ENCODE assay signal across 34 mouse cellular contexts in the genomic region with DNA sequence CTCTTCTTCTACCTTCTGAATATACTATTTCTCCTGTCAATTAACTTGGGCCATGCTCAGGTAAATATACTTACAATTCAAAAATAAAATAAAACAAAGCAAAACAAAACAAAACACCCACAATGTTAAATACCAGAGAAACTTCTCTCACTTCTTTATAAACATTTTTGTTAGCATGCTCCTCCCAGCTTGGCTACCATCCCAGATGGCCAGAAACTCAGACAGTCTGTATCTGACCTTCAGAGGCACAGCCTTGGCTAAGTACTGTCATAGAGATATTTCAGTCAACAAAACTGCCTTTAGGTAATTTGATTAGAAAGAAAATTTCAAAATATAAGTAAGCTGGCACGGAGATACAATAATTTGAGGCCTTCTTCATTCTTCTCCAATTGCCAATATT.
A peak's percentile ranks its signal among the peaks of the same experiment; 100 is the strongest.
DNase-seq lines count a peak whose midpoint lies in the region; ATAC-seq lines count a peak whose summit lies in the region.
"Had no signal": no experiment of that assay in that cellular context is flagged by ENCODE, and none has a peak within 500 bp of the region (broad histone marks: within the 10 kb centered on the region; RNA-seq: fewer than 3 reads in every experiment).

No protein-coding gene starts in this region.

- H3K36me3 ChIP-seq in midbrain, embryonic 13.5 days: no peaks in the 10 kb centered on the region
- H3K36me3 ChIP-seq: embryonic facial prominence, embryonic 13.5 days; forebrain, embryonic 12.5 days; heart, embryonic 12.5 days; limb, embryonic 10.5 days; limb, embryonic 15.5 days; liver, embryonic 13.5 days; midbrain, embryonic 12.5 days had no signal

- peak; percentile 25 for DNase-seq in kidney, postnatal 10 days
- DNase-seq in kidney, postnatal 14 days: no peak
- peak; percentile 55 for DNase-seq in ovary, postnatal 36 days (ENCODE audit: low spot score)
- DNase-seq in ovary, postnatal 10 days (ENCODE audit: low spot score): no peak
- peak; percentile 80 for DNase-seq in adrenal gland, postnatal 14 days
- DNase-seq in testis, postnatal 14 days (ENCODE audit: low spot score): peak; percentile 14
- no peak for DNase-seq in B cell, adult 2 months
- DNase-seq: cerebellum, adult 11-12 months; cerebellum, postnatal 10 days; forebrain, postnatal 0 days; heart, adult 2 months; heart, postnatal 4 days; kidney, adult 18-20 months; kidney, postnatal 25 days; liver, embryonic 13.5 days; lung, adult 2 months; lung, postnatal 14 days; right cerebral cortex, adult 18-20 months; spleen, adult 18-20 months; thymus, adult 2 months; thymus, postnatal 36 days had no signal

- no peaks in the 10 kb centered on the region for H3K27me3 ChIP-seq in midbrain, embryonic 13.5 days
- H3K27me3 ChIP-seq: CH12.LX; embryonic facial prominence, embryonic 13.5 days; forebrain, embryonic 12.5 days; heart, embryonic 12.5 days; limb, embryonic 15.5 days; liver, embryonic 13.5 days; megakaryocyte, embryonic 14.5 days; midbrain, embryonic 12.5 days; neural tube, embryonic 13.5 days had no signal

- H3K4me1 ChIP-seq in midbrain, embryonic 13.5 days (replicated peaks): no peaks in the 10 kb centered on the region
- H3K4me1 ChIP-seq: embryonic facial prominence, embryonic 13.5 days; forebrain, embryonic 12.5 days; heart, embryonic 12.5 days; limb, embryonic 10.5 days; limb, embryonic 15.5 days; liver, embryonic 13.5 days; megakaryocyte, embryonic 14.5 days; midbrain, embryonic 12.5 days had no signal

- H3K9me3 ChIP-seq in midbrain, embryonic 13.5 days: no peaks in the 10 kb centered on the region
- H3K9me3 ChIP-seq: embryonic facial prominence, embryonic 13.5 days; forebrain, embryonic 12.5 days; heart, embryonic 12.5 days; limb, embryonic 10.5 days; limb, embryonic 15.5 days; liver, embryonic 13.5 days; neural tube, embryonic 13.5 days had no signal

- no peak for ATAC-seq in midbrain, embryonic 13.5 days
- ATAC-seq: activated CD4-positive, CD25-positive, alpha-beta regulatory T cell, adult 4 months; forebrain, postnatal 0 days had no signal

- no peak overlapping the region for H3K4me3 ChIP-seq in midbrain, embryonic 13.5 days (replicated peaks)
- H3K4me3 ChIP-seq: embryonic facial prominence, embryonic 13.5 days; forebrain, embryonic 12.5 days; heart, adult 2 months; heart, embryonic 12.5 days; layer of hippocampus, adult 2 months; limb, embryonic 10.5 days; limb, embryonic 15.5 days; liver, embryonic 13.5 days; megakaryocyte, embryonic 14.5 days; midbrain, embryonic 12.5 days; neural tube, embryonic 13.5 days had no signal

- WGBS in midbrain, embryonic 13.5 days: 79% methylated on average over 1 of the region's 1 CpGs

- no peak overlapping the region for H3K4me2 ChIP-seq in midbrain, embryonic 13.5 days (replicated peaks)
- H3K4me2 ChIP-seq: embryonic facial prominence, embryonic 13.5 days; forebrain, embryonic 12.5 days; heart, embryonic 12.5 days; hindbrain, embryonic 14.5 days; limb, embryonic 15.5 days; liver, embryonic 13.5 days; midbrain, embryonic 12.5 days; neural tube, embryonic 13.5 days had no signal

- H3K27ac ChIP-seq in midbrain, embryonic 13.5 days: no peak overlapping the region
- H3K27ac ChIP-seq: embryonic facial prominence, embryonic 13.5 days; forebrain, embryonic 12.5 days; heart, adult 2 months; hindbrain, embryonic 14.5 days; layer of hippocampus, adult 2 months; limb, embryonic 10.5 days; limb, embryonic 15.5 days; liver, embryonic 13.5 days; midbrain, embryonic 12.5 days; neural tube, embryonic 13.5 days had no signal

- H3K9ac ChIP-seq in midbrain, embryonic 13.5 days (replicated peaks): no peak overlapping the region
- H3K9ac ChIP-seq: embryonic facial prominence, embryonic 13.5 days; forebrain, embryonic 12.5 days; forebrain, postnatal 0 days; heart, embryonic 12.5 days; hindbrain, embryonic 14.5 days; limb, embryonic 15.5 days; liver, embryonic 13.5 days; midbrain, embryonic 12.5 days; neural tube, embryonic 13.5 days had no signal

Comparison
In these comparisons a context has a peak if more than half of its experiments do, and no peak if none do; other contexts are left out.
1. DNase-seq: peak in kidney, postnatal 10 days (single experiment), ovary, postnatal 36 days (single experiment), adrenal gland, postnatal 14 days (single experiment) and testis, postnatal 14 days (single experiment); none in kidney, postnatal 14 days (single experiment), ovary, postnatal 10 days (single experiment) and B cell, adult 2 months (0 of 2).